Mouse (Mus musculus) embryonic fibroblast, embryonic 13.5 days (primary cell): ENCODE measurements at regions not wholly inside any gene's neighbourhood (a gene's known extent, or its start where the extent isn't known, plus 50 kb on each side); places are given as distances from the start of the nearest gene placed in this dataset.
A peak's percentile ranks its signal among the peaks of the same experiment; 100 is the strongest.
"Not testable (repeated sequence)": the region's sequence is repeated elsewhere in the genome, so short reads cannot be mapped to it uniquely, and the experiment has no call there.

Source experiments
- H3K27ac ChIP-seq: 2 replicates; pipeline ENCODE4 v1.5.1; 2012; ENCODE audit warnings: low read length, control low read depth, inconsistent platforms; ENCODE audit not compliant: insufficient read depth
- H3K4me1 ChIP-seq: 2 replicates; pipeline ENCODE4 v1.6.1; 2011; ENCODE audit warnings: low read length; ENCODE audit not compliant: control insufficient read depth, insufficient read depth
- H3K4me3 ChIP-seq: 2 replicates; pipeline ENCODE4 v1.5.1; 2011; ENCODE audit warnings: mild to moderate bottlenecking, control low read depth, low read length; ENCODE audit not compliant: insufficient read depth
- CTCF ChIP-seq: IDR thresholded peaks from 2 replicates; pipeline ENCODE4 v1.5.1; 2011; ENCODE audit warnings: mild to moderate bottlenecking, control low read depth, low read length, moderate library complexity, borderline replicate concordance; ENCODE audit not compliant: insufficient read depth
- POLR2A ChIP-seq: IDR thresholded peaks from 2 replicates; pipeline ENCODE4 v1.6.1; 2011; ENCODE audit warnings: low read depth, mild to moderate bottlenecking, control low read depth, low read length, moderate library complexity

- TF ChIP-seq POLR2A (no peak), CTCF (no peak)
- no peak overlapping the region for H3K27ac ChIP-seq
- H3K4me1 ChIP-seq = no peaks in the 10 kb centered on the region
- H3K4me3 ChIP-seq = no peak overlapping the region
Observed at GRCm38 (mm10) chr12:71642797-71643337, 188.0 kb upstream of the Daam1 start.

- TF ChIP-seq POLR2A = no peak
- TF ChIP-seq CTCF = no peak
- no peaks in the 10 kb centered on the region for H3K4me1 ChIP-seq
- no peak overlapping the region for H3K4me3 ChIP-seq
- H3K27ac ChIP-seq = no peak overlapping the region
Observed at GRCm38 (mm10) chr12:71651251-71651650, 179.6 kb upstream of the Daam1 start.

GRCm38 (mm10) chr12:71693346-71694038 lies 137.4 kb upstream of the Daam1 start:
- TF ChIP-seq POLR2A (no peak), CTCF (no peak)
- H3K4me1 ChIP-seq = no peaks in the 10 kb centered on the region; the same call in 1 of the 2 replicates
- H3K4me3 ChIP-seq = no peak overlapping the region
- no peak overlapping the region for H3K27ac ChIP-seq

GRCm38 (mm10) chr12:71701753-71702152 lies 129.1 kb upstream of the Daam1 start:
- Histone ChIP-seq H3K4me3 (no peak overlapping the region), H3K27ac (no peak overlapping the region), H3K4me1 (0 out of 2 replicates have a peak, but pooled peaks cover 5% of the 10 kb centered on the region)
- no peak for TF ChIP-seq CTCF
- no peak for TF ChIP-seq POLR2A

- no peak overlapping the region for H3K27ac ChIP-seq
- TF ChIP-seq POLR2A = no peak
- TF ChIP-seq CTCF = no peak
- 0 out of 2 replicates have a peak, but pooled peaks cover 5% of the 10 kb centered on the region for H3K4me1 ChIP-seq
- H3K4me3 ChIP-seq = no peak overlapping the region
Observed at GRCm38 (mm10) chr12:71702181-71702580, 128.7 kb upstream of the Daam1 start.

- TF ChIP-seq CTCF = no peak
- TF ChIP-seq POLR2A = no peak
Observed at GRCm38 (mm10) chr12:71703146-71703902, 127.6 kb upstream of the Daam1 start.

GRCm38 (mm10) chr12:71704431-71704830 lies 126.4 kb upstream of the Daam1 start:
- TF ChIP-seq POLR2A = no peak
- TF ChIP-seq CTCF = no peak
- Histone ChIP-seq H3K4me3 (no peak overlapping the region), H3K27ac (no peak overlapping the region), H3K4me1 (0 out of 2 replicates have a peak, but pooled peaks cover 5% of the 10 kb centered on the region)

More at GRCm38 (mm10) chr12:71703146-71703902, 127.6 kb upstream of the Daam1 start:
- no peak overlapping the region for H3K4me3 ChIP-seq
- H3K4me1 ChIP-seq = 0 out of 2 replicates have a peak, but pooled peaks cover 5% of the 10 kb centered on the region
- H3K27ac ChIP-seq = peak overlapping the region; percentile 76

- Histone ChIP-seq H3K27ac (no peak overlapping the region), H3K4me3 (no peak overlapping the region), H3K4me1 (0 out of 2 replicates have a peak, but pooled peaks cover 5% of the 10 kb centered on the region)
- TF ChIP-seq POLR2A (no peak), CTCF (peak; percentile 69; the same call in 1 of the 2 replicates)
Observed at GRCm38 (mm10) chr12:71707727-71708369, 123.0 kb upstream of the Daam1 start.

- Histone ChIP-seq H3K27ac (no peak overlapping the region), H3K4me1 (no peaks in the 10 kb centered on the region)
Observed at GRCm38 (mm10) chr12:71714606-71715005, 116.3 kb upstream of the Daam1 start.

GRCm38 (mm10) chr12:71718412-71718811 lies 112.5 kb upstream of the Daam1 start:
- H3K4me3 ChIP-seq, H3K4me1 ChIP-seq, H3K27ac ChIP-seq: not testable (repeated sequence)

More at GRCm38 (mm10) chr12:71714606-71715005, 116.3 kb upstream of the Daam1 start:
- TF ChIP-seq POLR2A (no peak), CTCF (no peak)
- no peak overlapping the region for H3K4me3 ChIP-seq
